11 mouse cellular contexts compared by ENCODE assay signal in genomic region chrX:53211756-53212483, GRCm38 (mm10). TPM values are rescaled to one million over a fixed set of nuclear protein-coding genes. Genes with fewer than 3 reads are reported as not detected.
DNase-seq lines count a peak whose midpoint lies in the region; ATAC-seq and TF ChIP-seq lines count a peak whose summit lies in the region.
"Had no signal": no experiment of that assay in that cellular context is flagged by ENCODE, and none has a peak within 500 bp of the region (broad histone marks: within the 10 kb centered on the region; RNA-seq: fewer than 3 reads in every experiment).

No protein-coding gene starts in this region.

- no peaks in the 10 kb centered on the region for H3K79me2 ChIP-seq in heart, adult 2 months (replicated peaks; ENCODE audit: control insufficient read depth, insufficient read depth, low read length)

- no peaks in the 10 kb centered on the region for H3K9me3 ChIP-seq in intestine, postnatal 0 days (ENCODE audit: control insufficient read depth)
- no peaks in the 10 kb centered on the region for H3K9me3 ChIP-seq in lung, postnatal 0 days (ENCODE audit: low read length)
- H3K9me3 ChIP-seq in stomach, embryonic 16.5 days (replicated peaks; ENCODE audit: control insufficient read depth, low read length), result no peaks in the 10 kb centered on the region

- no peak overlapping the region for H3K9ac ChIP-seq in heart, adult 2 months (ENCODE audit: low read depth, low read length)
- H3K9ac ChIP-seq in intestine, postnatal 0 days (ENCODE audit: low read depth, low read length), result no peak overlapping the region
- H3K9ac ChIP-seq in lung, postnatal 0 days (replicated peaks; ENCODE audit: low read depth), result no peak overlapping the region
- no peak overlapping the region for H3K9ac ChIP-seq in stomach, embryonic 16.5 days (ENCODE audit: low read length)

- no peak overlapping the region for H3K27ac ChIP-seq in heart, adult 2 months
- no peak overlapping the region for H3K27ac ChIP-seq in intestine, postnatal 0 days (ENCODE audit: low read depth, low read length)
- peak overlapping the region; percentile 59 for H3K27ac ChIP-seq in lung, postnatal 0 days (ENCODE audit: low read length)
- peak overlapping the region; percentile 92 for H3K27ac ChIP-seq in stomach, embryonic 16.5 days (ENCODE audit: low read length)
- H3K27ac ChIP-seq in cerebellum, adult 2 months (ENCODE audit: insufficient read depth, low read length), result no peak overlapping the region

- no peaks in the 10 kb centered on the region for H3K36me3 ChIP-seq in heart, adult 2 months (ENCODE audit: control insufficient read depth, insufficient read depth, low read length)
- H3K36me3 ChIP-seq in intestine, postnatal 0 days (ENCODE audit: control insufficient read depth, insufficient read depth), result no peaks in the 10 kb centered on the region
- H3K36me3 ChIP-seq in lung, postnatal 0 days (ENCODE audit: insufficient read depth, low read length), result no peaks in the 10 kb centered on the region
- H3K36me3 ChIP-seq in stomach, embryonic 16.5 days (ENCODE audit: control insufficient read depth, insufficient read depth, low read length), result no peaks in the 10 kb centered on the region

- peaks cover 3% of the 10 kb centered on the region for H3K4me1 ChIP-seq in heart, adult 2 months (ENCODE audit: control insufficient read depth, insufficient read depth, low read length)
- H3K4me1 ChIP-seq in intestine, postnatal 0 days (replicated peaks; ENCODE audit: control insufficient read depth, insufficient read depth, low read length), result no peaks in the 10 kb centered on the region
- no peaks in the 10 kb centered on the region; the same call in 1 of the 2 replicates for H3K4me1 ChIP-seq in lung, postnatal 0 days (ENCODE audit: insufficient read depth, low read depth, low read length)
- H3K4me1 ChIP-seq in stomach, embryonic 16.5 days (ENCODE audit: control insufficient read depth, insufficient read depth, low read length), result peaks cover 20% of the 10 kb centered on the region; the same call in 1 of the 2 replicates
- H3K4me1 ChIP-seq in cerebellum, adult 2 months (ENCODE audit: control insufficient read depth, insufficient read depth, low read length), result peaks cover 6% of the 10 kb centered on the region; the same call in 1 of the 2 replicates

- DNase-seq in frontal cortex, postnatal 14 days (ENCODE audit: low spot score in 2 of 2), result peak; percentile 22 to 25
- peak; percentile 84 for DNase-seq in brain, embryonic 14.5 days (ENCODE audit: low read depth)
- peak; percentile 50 to 51 for DNase-seq in heart, adult 2 months
- peak; percentile 67 for DNase-seq in lung, postnatal 0 days (ENCODE audit: low spot score)
- DNase-seq in cerebellum, adult 2 months, result no peak

- H3K4me2 ChIP-seq in intestine, postnatal 0 days (replicated peaks; ENCODE audit: low read depth), result no peak overlapping the region
- no peak overlapping the region for H3K4me2 ChIP-seq in lung, postnatal 0 days (replicated peaks; ENCODE audit: low read depth, low read length)
- H3K4me2 ChIP-seq in stomach, embryonic 16.5 days (ENCODE audit: low read depth, low read length), result no peak overlapping the region

- no peaks in the 10 kb centered on the region for H3K27me3 ChIP-seq in heart, adult 2 months (ENCODE audit: control insufficient read depth, insufficient read depth, low read length)
- H3K27me3 ChIP-seq in intestine, postnatal 0 days (replicated peaks; ENCODE audit: control insufficient read depth, insufficient read depth, low read length), result no peaks in the 10 kb centered on the region
- no peaks in the 10 kb centered on the region for H3K27me3 ChIP-seq in lung, postnatal 0 days (replicated peaks; ENCODE audit: insufficient read depth, low read length)
- no peaks in the 10 kb centered on the region for H3K27me3 ChIP-seq in stomach, embryonic 16.5 days (ENCODE audit: control insufficient read depth, insufficient read depth, low read length)
- H3K27me3 ChIP-seq in cerebellum, adult 2 months (ENCODE audit: control insufficient read depth, insufficient read depth, low read length), result no peaks in the 10 kb centered on the region
- H3K27me3 ChIP-seq: CH12.LX had no signal

- no peak for TF ChIP-seq EP300 in heart, adult 2 months (IDR thresholded peaks at IDR 0.05; ENCODE audit: insufficient read depth, low read depth, low read length)
- no peak for TF ChIP-seq EP300 in lung, postnatal 0 days (IDR thresholded peaks at IDR 0.05)

- no peak for TF ChIP-seq POLR2A in brain, embryonic 14.5 days (IDR thresholded peaks at IDR 0.05; ENCODE audit: borderline replicate concordance, extremely low read depth, insufficient read depth, insufficient read length, poor library complexity, severe bottlenecking)
- TF ChIP-seq POLR2A in heart, adult 2 months (IDR thresholded peaks at IDR 0.05; ENCODE audit: insufficient read depth, low read depth, low read length), result no peak
- TF ChIP-seq POLR2A in cerebellum, adult 2 months (IDR thresholded peaks at IDR 0.05; ENCODE audit: borderline replicate concordance, insufficient read depth, low read length), result no peak

- 41% methylated on average over 7 of the region's 7 CpGs for WGBS in heart, adult 2 months
- 53% methylated on average over 7 of the region's 7 CpGs for WGBS in intestine, postnatal 0 days
- WGBS in lung, postnatal 0 days, result 33% methylated on average over 7 of the region's 7 CpGs
- 47% methylated on average over 7 of the region's 7 CpGs for WGBS in stomach, embryonic 16.5 days
- WGBS in cerebellum, adult 2 months, result 60% methylated on average over 7 of the region's 7 CpGs

- no peak for TF ChIP-seq CTCF in brain, embryonic 14.5 days (IDR thresholded peaks at IDR 0.05; ENCODE audit: borderline replicate concordance, extremely low read depth, insufficient read depth, insufficient read length)
- no peak for TF ChIP-seq CTCF in heart, adult 2 months (IDR thresholded peaks at IDR 0.05)
- TF ChIP-seq CTCF in intestine, postnatal 0 days (IDR thresholded peaks at IDR 0.05; ENCODE audit: low read depth), result no peak
- peak; percentile 11; the same call in 1 of the 2 replicates for TF ChIP-seq CTCF in lung, postnatal 0 days (IDR thresholded peaks at IDR 0.05)
- no peak for TF ChIP-seq CTCF in cerebellum, adult 2 months (IDR thresholded peaks at IDR 0.05; ENCODE audit: borderline replicate concordance, insufficient read depth, low read depth, low read length)

- intact Hi-C loops in heart, adult 2 months (cut with DNase I), result loop anchor here (10.0 kb wide), 1 partner anchor 97 kb away; no protein-coding TSS in a partner anchor

- ATAC-seq in frontal cortex, adult (ENCODE audit: low TSS enrichment), result no peak; the same call in 1 of the 2 replicates
- ATAC-seq in intestine, postnatal 0 days, result peak; percentile 43; the same call in 1 of the 2 replicates
- ATAC-seq in lung, postnatal 0 days, result peak; percentile 75
- ATAC-seq in stomach, embryonic 16.5 days (ENCODE audit: insufficient read depth, low FRiP score), result peak; percentile 91

- no peak overlapping the region for H3K4me3 ChIP-seq in heart, adult 2 months
- H3K4me3 ChIP-seq in intestine, postnatal 0 days (ENCODE audit: low read depth, low read length), result no peak overlapping the region
- no peak overlapping the region for H3K4me3 ChIP-seq in lung, postnatal 0 days (ENCODE audit: low read depth, low read length)
- no peak overlapping the region for H3K4me3 ChIP-seq in stomach, embryonic 16.5 days (replicated peaks; ENCODE audit: low read length)
- H3K4me3 ChIP-seq in cerebellum, adult 2 months (replicated peaks; ENCODE audit: insufficient read depth, low read depth, low read length), result no peak overlapping the region

RNA-seq across cellular contexts. Expression of gene Plac1, which starts 28.0 kb away (rescaled TPM):
- 0.88 and 0.97 TPM in 2 replicates for polyA plus RNA-seq in brain, embryonic 14.5 days (2012; rRNA removed)
- total RNA-seq in heart, adult 2 months (2021), result not detected
- 0.38 TPM in 1 of 2 replicates, not detected in the other for polyA plus RNA-seq in heart, adult 2 months (2012; rRNA removed)
- 0.54 and 0.93 TPM in 2 replicates for polyA plus RNA-seq in intestine, postnatal 0 days (2015; fragmentation: Nextera tagmentation; extraction: Ambion mirVana)
- polyA plus RNA-seq in lung, postnatal 0 days (2015; fragmentation: Nextera tagmentation; extraction: Ambion mirVana), result 2.5 and 3.9 TPM in 2 replicates
- 4.9 and 6.3 TPM in 2 replicates for polyA plus RNA-seq in stomach, embryonic 16.5 days (2015; fragmentation: Nextera tagmentation; extraction: Ambion mirVana)
- polyA plus RNA-seq in cerebellum, adult 2 months (2012; rRNA removed), result not detected in 2 replicates
- total RNA-seq: CH12.LX; neutrophil, adult 5-6 weeks had no signal
- polyA plus RNA-seq: cortical plate, adult 2 months had no signal

RNA-seq across cellular contexts. Expression of gene Fam122b, which starts 57.7 kb away (rescaled TPM):
- 6.0 and 8.6 TPM in 2 replicates for polyA plus RNA-seq in brain, embryonic 14.5 days (2012; rRNA removed)
- total RNA-seq in heart, adult 2 months (2021), result 1 to 10 TPM; 2.2 to 4.3 TPM
- 1.6 and 3.5 TPM in 2 replicates for polyA plus RNA-seq in heart, adult 2 months (2012; rRNA removed)
- polyA plus RNA-seq in intestine, postnatal 0 days (2015; fragmentation: Nextera tagmentation; extraction: Ambion mirVana), result 3.5 and 4.2 TPM in 2 replicates
- polyA plus RNA-seq in lung, postnatal 0 days (2015; fragmentation: Nextera tagmentation; extraction: Ambion mirVana), result 4.9 and 5.3 TPM in 2 replicates
- polyA plus RNA-seq in stomach, embryonic 16.5 days (2015; fragmentation: Nextera tagmentation; extraction: Ambion mirVana), result 9.9 and 10.3 TPM in 2 replicates
- 5.1 and 5.8 TPM in 2 replicates for polyA plus RNA-seq in cerebellum, adult 2 months (2012; rRNA removed)

Comparison
In these comparisons a context has a peak if more than half of its experiments do, and no peak if none do; other contexts are left out.
1. DNase-seq: peak in frontal cortex, postnatal 14 days (2 of 2), brain, embryonic 14.5 days (single experiment), heart, adult 2 months (2 of 2) and lung, postnatal 0 days (single experiment); none in cerebellum, adult 2 months (0 of 2).
2. H3K27ac ChIP-seq: peak in lung, postnatal 0 days (single experiment) and stomach, embryonic 16.5 days (single experiment); none in heart, adult 2 months (single experiment), intestine, postnatal 0 days (single experiment) and cerebellum, adult 2 months (single experiment).